In genomic region chr9:63091101-63091921, GRCm38 (mm10) we compare ENCODE assay signal across 8 mouse cellular contexts. TPM values are rescaled to one million over a fixed set of nuclear protein-coding genes. Genes with fewer than 3 reads are reported as not detected.
DNase-seq lines count a peak whose midpoint lies in the region; ATAC-seq and TF ChIP-seq lines count a peak whose summit lies in the region.

No protein-coding gene starts in this region.

- no peak overlapping the region; the same call in 1 of the 2 replicates for H3K4me3 ChIP-seq in embryonic fibroblast, embryonic 13.5 days (ENCODE audit: insufficient read depth, low read length)
- H3K4me3 ChIP-seq in thymus, adult 2 months (ENCODE audit: control insufficient read depth, insufficient read depth, low read length), result no peak overlapping the region

- no peak for TF ChIP-seq CTCF in embryonic fibroblast, embryonic 13.5 days (IDR thresholded peaks at IDR 0.05; ENCODE audit: borderline replicate concordance, insufficient read depth, low read length)
- TF ChIP-seq CTCF in thymus, adult 2 months (IDR thresholded peaks at IDR 0.05; ENCODE audit: borderline replicate concordance, control insufficient read depth, extremely low read depth, insufficient read depth, low read length, poor library complexity), result no peak

- ATAC-seq in erythroid progenitor cell, adult 5-6 weeks (replicated peaks; ENCODE audit: low FRiP score, poor library complexity, severe bottlenecking), result no peak

- no peaks in the 10 kb centered on the region for H3K36me3 ChIP-seq in thymus, adult 2 months (ENCODE audit: control insufficient read depth, insufficient read depth, low read length)

- peaks cover 14% of the 10 kb centered on the region for H3K4me1 ChIP-seq in embryonic fibroblast, embryonic 13.5 days (ENCODE audit: control insufficient read depth, insufficient read depth, low read length)
- peaks cover 3% of the 10 kb centered on the region for H3K4me1 ChIP-seq in thymus, adult 2 months (replicated peaks; ENCODE audit: control insufficient read depth, insufficient read depth, low read length)

- intact Hi-C loops in heart, postnatal 14 days (cut with DNase I), result no loop called here

- no peaks in the 10 kb centered on the region for H3K27me3 ChIP-seq in thymus, adult 2 months (ENCODE audit: control insufficient read depth, insufficient read depth, low read length)

- peak; percentile 16 to 44 for DNase-seq in right cerebral cortex, adult 2 months (ENCODE audit: low spot score in 2 of 2)
- DNase-seq in right cerebral cortex, postnatal 14 days, result no peak
- peak; percentile 60 to 66 for DNase-seq in heart, postnatal 14 days
- peak; percentile 69 to 79 for DNase-seq in kidney, postnatal 25 days
- peak; percentile 75 for DNase-seq in lung, postnatal 36 days
- DNase-seq in thymus, adult 2 months, result no peak

- no peak for TF ChIP-seq POLR2A in embryonic fibroblast, embryonic 13.5 days (IDR thresholded peaks at IDR 0.05; ENCODE audit: low read depth, low read length)
- TF ChIP-seq POLR2A in thymus, adult 2 months (IDR thresholded peaks at IDR 0.05; ENCODE audit: control insufficient read depth, extremely low read depth, insufficient read depth, low read length, poor library complexity), result no peak

- WGBS in thymus, adult 2 months, result 85% methylated on average over 23 of the region's 23 CpGs

- H3K27ac ChIP-seq in embryonic fibroblast, embryonic 13.5 days (ENCODE audit: insufficient read depth, low read length), result peak overlapping the region; percentile 76
- no peak overlapping the region for H3K27ac ChIP-seq in thymus, adult 2 months (ENCODE audit: control insufficient read depth, insufficient read depth, low read length)

RNA-seq across cellular contexts. Expression of gene Skor1, which starts 57.5 kb away (rescaled TPM):
- not detected in 2 replicates for polyA plus RNA-seq in embryonic fibroblast, embryonic 13.5 days (2011; ENCODE audit: insufficient read length, low read depth, missing spikeins)
- total RNA-seq in heart, postnatal 14 days (2021), result not detected
- 0.04 and 0.09 TPM in 2 replicates for polyA plus RNA-seq in thymus, adult 2 months (2012; rRNA removed)
- not detected in 2 replicates for total RNA-seq in erythroid progenitor cell, adult 5-6 weeks (2015; ENCODE audit: low replicate concordance)
- total RNA-seq in erythroid progenitor cell, adult 5-6 weeks (2017; ENCODE audit: low replicate concordance), result not detected in 2 replicates

Comparison
In these comparisons a context has a peak if more than half of its experiments do, and no peak if none do; other contexts are left out.
1. DNase-seq: peak in right cerebral cortex, adult 2 months (2 of 2), heart, postnatal 14 days (2 of 2), kidney, postnatal 25 days (2 of 2) and lung, postnatal 36 days (single experiment); none in right cerebral cortex, postnatal 14 days (single experiment) and thymus, adult 2 months (single experiment).